Mouse (Mus musculus): ENCODE measurements around the gene Dclre1b. TPM values are rescaled to one million over a fixed set of nuclear protein-coding genes. Genes with fewer than 3 reads are reported as not detected.
"Not testable (repeated sequence)": the region's sequence is repeated elsewhere in the genome, so short reads cannot be mapped to it uniquely, and the experiment has no call there.

Gene Dclre1b
- polyA plus RNA-seq, 1 experiment from 2014 or later = 22.3 TPM

DNA sequence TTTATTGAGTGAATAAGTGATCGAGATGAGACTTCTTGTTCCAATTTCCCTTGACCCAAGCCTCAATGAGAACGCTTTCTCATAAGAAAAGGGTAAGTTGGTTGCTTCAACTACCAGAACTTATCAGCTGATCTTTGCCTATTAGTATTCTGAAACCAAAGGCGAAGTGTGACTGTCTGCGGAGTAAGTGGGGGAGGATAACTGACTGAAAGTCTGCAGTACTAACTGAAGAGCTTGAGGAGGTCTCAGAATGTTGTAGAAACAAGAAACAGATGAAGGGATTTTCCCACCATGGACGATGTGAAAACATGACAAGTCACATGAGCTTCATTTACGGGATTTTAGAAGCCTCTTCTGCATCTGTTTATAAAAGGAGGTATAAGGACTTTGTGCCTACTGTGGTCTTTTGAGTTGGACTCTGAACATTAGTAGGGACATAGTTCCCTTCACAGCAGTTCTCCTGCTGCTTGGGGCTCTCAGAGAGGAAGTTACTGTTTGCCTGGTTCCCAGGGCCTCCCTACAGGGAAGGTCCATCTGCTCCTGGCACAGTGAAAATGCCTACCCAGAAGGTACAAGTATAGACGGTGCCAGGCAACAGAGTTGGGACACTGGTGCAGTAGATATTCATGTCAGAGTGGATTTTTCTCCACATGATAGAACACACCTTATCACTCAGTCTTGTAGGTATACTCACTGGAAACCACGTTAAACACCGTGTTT is 41.6 kb upstream of the Dclre1b start:
- H3K9ac ChIP-seq (ENCODE audit: low read depth, low read length) = no peak overlapping the region
- no peak for ATAC-seq (ENCODE audit: low read depth)
- no peaks in the 10 kb centered on the region for H3K9me3 ChIP-seq (ENCODE audit: control insufficient read depth, low read length)
- no peak for DNase-seq (ENCODE audit: low spot score)
- no peaks in the 10 kb centered on the region for H3K27me3 ChIP-seq (replicated peaks; ENCODE audit: control insufficient read depth, insufficient read depth, low read length)
- H3K4me3 ChIP-seq (ENCODE audit: low read depth, low read length) = no peak overlapping the region
- no peak overlapping the region for H3K27ac ChIP-seq (replicated peaks; ENCODE audit: low read depth, low read length)
- no peaks in the 10 kb centered on the region for H3K4me1 ChIP-seq (ENCODE audit: control insufficient read depth, insufficient read depth, low read length)
- H3K36me3 ChIP-seq (ENCODE audit: control insufficient read depth, insufficient read depth, low read length) = no peaks in the 10 kb centered on the region
- H3K4me2 ChIP-seq (ENCODE audit: low read depth, low read length) = no peak overlapping the region
- 70% methylated on average over 9 of the region's 9 CpGs for WGBS

DNA sequence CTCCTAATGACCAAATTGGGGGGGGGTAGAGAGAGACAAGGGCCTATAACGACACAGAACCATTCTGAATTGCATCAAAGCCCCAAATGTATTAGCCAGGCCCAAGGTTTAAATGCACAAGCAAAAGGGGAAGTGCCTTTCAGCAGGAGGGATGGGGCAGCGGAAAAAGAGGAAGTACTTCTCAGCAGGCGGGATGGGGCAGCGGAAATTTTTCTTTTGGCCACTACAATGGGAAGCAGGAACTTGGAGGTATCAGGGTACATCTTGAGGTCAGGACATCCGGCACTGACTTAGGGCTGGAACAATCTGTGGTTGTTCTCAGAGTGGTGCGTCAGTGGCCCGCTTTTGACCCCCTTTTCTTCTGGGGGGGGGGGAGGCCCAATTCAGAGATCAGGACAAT is 31.7 kb upstream of the Dclre1b start:
- H3K9ac ChIP-seq (ENCODE audit: low read depth, low read length); H3K36me3 ChIP-seq (ENCODE audit: control insufficient read depth, insufficient read depth, low read length); H3K27me3 ChIP-seq (replicated peaks; ENCODE audit: control insufficient read depth, insufficient read depth, low read length); H3K4me2 ChIP-seq (ENCODE audit: low read depth, low read length); H3K4me1 ChIP-seq (ENCODE audit: control insufficient read depth, insufficient read depth, low read length); H3K9me3 ChIP-seq (ENCODE audit: control insufficient read depth, low read length); H3K4me3 ChIP-seq (ENCODE audit: low read depth, low read length); H3K27ac ChIP-seq (replicated peaks; ENCODE audit: low read depth, low read length); ATAC-seq (ENCODE audit: low read depth); DNase-seq (ENCODE audit: low spot score): not testable (repeated sequence)
- WGBS = 93% methylated on average over 7 of the region's 7 CpGs

DNA sequence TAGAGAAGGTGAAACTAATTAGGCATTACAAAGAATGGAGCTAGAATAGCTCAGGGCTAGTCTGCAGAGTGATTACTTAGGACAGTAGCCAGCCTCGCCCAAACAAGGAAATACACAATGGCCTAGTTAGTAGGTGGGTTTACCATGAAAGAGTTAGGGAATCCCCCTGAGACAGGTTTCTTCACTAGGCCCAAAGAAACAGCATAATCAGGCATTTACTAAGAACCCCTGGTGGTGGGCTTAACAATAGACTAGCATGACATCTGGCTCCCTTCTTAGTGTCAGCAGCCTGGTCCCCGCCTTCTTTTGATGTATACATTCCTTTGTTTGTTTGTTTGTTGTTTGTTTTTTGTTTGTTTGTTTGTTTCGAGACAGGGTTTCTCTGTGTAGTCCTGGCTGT is 31.0 kb upstream of the Dclre1b start:
- WGBS = 89% methylated on average over 3 of the region's 3 CpGs
- H3K9me3 ChIP-seq (ENCODE audit: control insufficient read depth, low read length); H3K4me2 ChIP-seq (ENCODE audit: low read depth, low read length); DNase-seq (ENCODE audit: low spot score); ATAC-seq (ENCODE audit: low read depth); H3K27me3 ChIP-seq (replicated peaks; ENCODE audit: control insufficient read depth, insufficient read depth, low read length); H3K36me3 ChIP-seq (ENCODE audit: control insufficient read depth, insufficient read depth, low read length); H3K27ac ChIP-seq (replicated peaks; ENCODE audit: low read depth, low read length); H3K4me1 ChIP-seq (ENCODE audit: control insufficient read depth, insufficient read depth, low read length); H3K4me3 ChIP-seq (ENCODE audit: low read depth, low read length); H3K9ac ChIP-seq (ENCODE audit: low read depth, low read length): not testable (repeated sequence)

DNA sequence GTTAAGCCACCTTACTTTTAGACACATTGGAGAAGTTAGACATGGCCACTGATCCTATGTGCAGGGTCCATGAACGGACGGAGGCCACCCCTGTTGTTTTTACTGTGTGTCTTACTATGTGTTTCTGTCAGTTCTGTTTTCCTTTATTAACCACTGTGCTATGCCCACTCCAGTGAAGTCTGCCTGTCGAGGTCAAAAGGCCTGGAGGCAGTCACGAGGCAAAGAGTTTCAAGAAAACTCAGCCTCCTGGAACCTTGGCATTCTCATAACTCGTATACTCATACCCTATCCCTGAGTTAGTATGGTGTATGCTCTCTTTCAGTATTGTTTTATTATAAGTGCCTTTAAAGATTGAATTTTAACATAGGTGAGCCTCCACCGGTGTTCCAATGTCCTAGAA is 30.5 kb upstream of the Dclre1b start:
- ATAC-seq (ENCODE audit: low read depth) = no peak
- Histone ChIP-seq H3K9me3 (ENCODE audit: control insufficient read depth, low read length) (no peaks in the 10 kb centered on the region), H3K36me3 (ENCODE audit: control insufficient read depth, insufficient read depth, low read length) (no peaks in the 10 kb centered on the region), H3K27ac (replicated peaks; ENCODE audit: low read depth, low read length) (no peak overlapping the region), H3K4me1 (ENCODE audit: control insufficient read depth, insufficient read depth, low read length) (no peaks in the 10 kb centered on the region), H3K9ac (ENCODE audit: low read depth, low read length) (no peak overlapping the region), H3K4me2 (ENCODE audit: low read depth, low read length) (no peak overlapping the region), H3K27me3 (replicated peaks; ENCODE audit: control insufficient read depth, insufficient read depth, low read length) (no peaks in the 10 kb centered on the region), H3K4me3 (ENCODE audit: low read depth, low read length) (no peak overlapping the region)
- 85% methylated on average over 6 of the region's 6 CpGs for WGBS
- no peak for DNase-seq (ENCODE audit: low spot score)

DNA sequence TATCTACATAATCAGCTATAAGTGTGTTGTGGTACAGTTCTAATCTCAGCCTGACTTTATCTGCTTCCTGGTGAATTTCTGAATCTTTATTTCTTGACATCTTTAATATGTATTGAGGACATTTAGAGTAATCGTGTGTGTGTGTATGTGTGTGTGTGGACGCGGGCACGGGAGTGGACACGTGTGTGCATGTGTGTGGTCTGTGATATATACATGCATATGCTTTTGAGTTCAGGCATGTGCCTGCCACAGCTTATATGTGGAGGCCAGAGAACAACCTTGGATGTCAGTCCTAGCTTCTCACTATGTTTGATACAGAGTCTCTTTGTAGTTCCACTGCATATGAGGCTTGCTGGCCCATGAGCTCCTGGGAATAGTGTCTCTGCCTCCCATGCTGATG is 27.2 kb upstream of the Dclre1b start:
- Histone ChIP-seq H3K27me3 (replicated peaks; ENCODE audit: control insufficient read depth, insufficient read depth, low read length) (no peaks in the 10 kb centered on the region), H3K36me3 (ENCODE audit: control insufficient read depth, insufficient read depth, low read length) (no peaks in the 10 kb centered on the region), H3K27ac (replicated peaks; ENCODE audit: low read depth, low read length) (no peak overlapping the region), H3K9ac (ENCODE audit: low read depth, low read length) (no peak overlapping the region), H3K4me1 (ENCODE audit: control insufficient read depth, insufficient read depth, low read length) (no peaks in the 10 kb centered on the region), H3K4me2 (ENCODE audit: low read depth, low read length) (no peak overlapping the region), H3K9me3 (ENCODE audit: control insufficient read depth, low read length) (no peaks in the 10 kb centered on the region), H3K4me3 (ENCODE audit: low read depth, low read length) (no peak overlapping the region)
- ATAC-seq (ENCODE audit: low read depth) = no peak
- 91% methylated on average over 5 of the region's 5 CpGs for WGBS
- DNase-seq (ENCODE audit: low spot score) = no peak

DNA sequence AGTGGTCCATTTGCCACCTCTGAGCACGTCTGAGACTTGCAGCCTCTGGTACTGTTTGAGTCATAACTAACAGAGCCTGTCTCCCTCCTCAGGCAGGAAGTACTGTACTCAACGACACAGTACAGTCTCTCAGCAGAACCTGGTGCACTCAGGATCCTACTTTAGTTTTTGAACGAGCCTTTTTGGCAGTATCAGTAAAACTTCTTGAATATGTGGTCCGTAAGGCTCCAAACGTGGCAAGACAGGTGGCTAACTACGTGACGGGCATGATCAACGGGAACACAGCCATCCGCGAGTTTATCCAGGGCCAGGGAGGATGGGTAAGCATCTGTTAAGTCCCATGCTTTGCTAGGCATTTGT is 26.7 kb upstream of the Dclre1b start:
- Histone ChIP-seq H3K36me3 (ENCODE audit: control insufficient read depth, insufficient read depth, low read length) (no peaks in the 10 kb centered on the region), H3K4me1 (ENCODE audit: control insufficient read depth, insufficient read depth, low read length) (no peaks in the 10 kb centered on the region), H3K4me3 (ENCODE audit: low read depth, low read length) (no peak overlapping the region), H3K9ac (ENCODE audit: low read depth, low read length) (no peak overlapping the region), H3K9me3 (ENCODE audit: control insufficient read depth, low read length) (no peaks in the 10 kb centered on the region), H3K27me3 (replicated peaks; ENCODE audit: control insufficient read depth, insufficient read depth, low read length) (no peaks in the 10 kb centered on the region), H3K4me2 (ENCODE audit: low read depth, low read length) (no peak overlapping the region), H3K27ac (replicated peaks; ENCODE audit: low read depth, low read length) (no peak overlapping the region)
- DNase-seq (ENCODE audit: low spot score) = no peak
- ATAC-seq (ENCODE audit: low read depth) = no peak
- WGBS = 78% methylated on average over 10 of the region's 10 CpGs

DNA sequence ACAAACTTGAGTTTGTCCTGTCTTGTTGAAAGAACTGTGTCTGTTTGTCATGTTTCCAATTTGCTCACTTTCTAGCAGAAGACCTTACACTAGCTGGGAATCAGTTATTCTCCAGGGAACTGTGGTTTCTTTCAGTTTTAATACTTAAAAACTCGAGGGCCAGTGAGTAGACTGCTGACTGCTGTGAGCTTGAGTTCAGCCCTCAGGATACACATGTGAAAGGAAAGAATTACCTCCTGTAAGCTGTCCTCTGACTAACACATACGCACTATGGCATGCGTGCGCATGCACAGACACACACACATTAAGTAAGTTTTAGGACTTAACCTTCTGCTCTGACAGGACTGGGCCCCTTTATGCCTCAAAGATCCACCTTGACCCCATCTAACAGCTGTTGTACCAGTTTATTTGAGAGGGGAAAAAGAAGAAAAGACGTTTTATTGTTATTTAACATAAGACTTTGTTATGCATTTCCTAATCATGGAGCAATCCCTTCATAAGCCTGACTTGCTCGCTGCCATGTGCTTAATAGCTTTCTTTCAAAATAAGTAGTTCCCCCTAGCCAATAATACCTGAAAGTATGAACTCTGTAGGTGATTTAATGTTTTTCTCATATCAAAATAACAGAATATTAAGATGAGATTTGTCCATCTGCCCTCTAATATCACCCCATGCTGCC is 26.2 kb upstream of the Dclre1b start:
- Histone ChIP-seq H3K27me3 (replicated peaks; ENCODE audit: control insufficient read depth, insufficient read depth, low read length) (no peaks in the 10 kb centered on the region), H3K4me1 (ENCODE audit: control insufficient read depth, insufficient read depth, low read length) (no peaks in the 10 kb centered on the region), H3K4me2 (ENCODE audit: low read depth, low read length) (no peak overlapping the region), H3K4me3 (ENCODE audit: low read depth, low read length) (no peak overlapping the region), H3K9ac (ENCODE audit: low read depth, low read length) (no peak overlapping the region), H3K27ac (replicated peaks; ENCODE audit: low read depth, low read length) (no peak overlapping the region), H3K9me3 (ENCODE audit: control insufficient read depth, low read length) (no peaks in the 10 kb centered on the region), H3K36me3 (ENCODE audit: control insufficient read depth, insufficient read depth, low read length) (no peaks in the 10 kb centered on the region)
- ATAC-seq (ENCODE audit: low read depth) (no peak), DNase-seq (ENCODE audit: low spot score) (no peak)
- WGBS = 54% methylated on average over 6 of the region's 6 CpGs

DNA sequence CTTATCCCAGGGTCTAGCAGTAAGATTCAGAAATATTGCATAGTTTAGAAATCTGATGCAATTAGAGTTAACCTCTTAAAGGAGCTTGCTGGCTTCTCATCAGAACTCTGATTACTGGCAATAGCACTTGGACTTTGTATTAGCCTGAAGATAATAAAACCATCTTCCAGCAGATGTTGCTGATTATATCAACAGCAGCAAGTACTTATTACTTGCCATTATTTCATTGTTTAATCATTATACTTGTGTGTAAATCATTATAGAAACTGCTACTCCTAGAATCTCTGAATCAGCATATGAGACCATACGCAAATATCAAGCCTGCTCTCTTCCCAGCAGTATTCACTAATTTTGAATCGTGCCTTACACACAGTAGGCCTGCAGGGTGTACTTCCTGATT is 24.8 kb upstream of the Dclre1b start:
- DNase-seq (ENCODE audit: low spot score) = no peak
- H3K9me3 ChIP-seq (ENCODE audit: control insufficient read depth, low read length) = no peaks in the 10 kb centered on the region
- H3K4me2 ChIP-seq (ENCODE audit: low read depth, low read length) = no peak overlapping the region
- 84% methylated on average over 2 of the region's 2 CpGs for WGBS
- no peak for ATAC-seq (ENCODE audit: low read depth)
- H3K4me1 ChIP-seq (ENCODE audit: control insufficient read depth, insufficient read depth, low read length) = no peaks in the 10 kb centered on the region
- no peak overlapping the region for H3K27ac ChIP-seq (replicated peaks; ENCODE audit: low read depth, low read length)
- H3K4me3 ChIP-seq (ENCODE audit: low read depth, low read length) = no peak overlapping the region
- H3K27me3 ChIP-seq (replicated peaks; ENCODE audit: control insufficient read depth, insufficient read depth, low read length) = no peaks in the 10 kb centered on the region
- H3K36me3 ChIP-seq (ENCODE audit: control insufficient read depth, insufficient read depth, low read length) = no peaks in the 10 kb centered on the region
- H3K9ac ChIP-seq (ENCODE audit: low read depth, low read length) = no peak overlapping the region

DNA sequence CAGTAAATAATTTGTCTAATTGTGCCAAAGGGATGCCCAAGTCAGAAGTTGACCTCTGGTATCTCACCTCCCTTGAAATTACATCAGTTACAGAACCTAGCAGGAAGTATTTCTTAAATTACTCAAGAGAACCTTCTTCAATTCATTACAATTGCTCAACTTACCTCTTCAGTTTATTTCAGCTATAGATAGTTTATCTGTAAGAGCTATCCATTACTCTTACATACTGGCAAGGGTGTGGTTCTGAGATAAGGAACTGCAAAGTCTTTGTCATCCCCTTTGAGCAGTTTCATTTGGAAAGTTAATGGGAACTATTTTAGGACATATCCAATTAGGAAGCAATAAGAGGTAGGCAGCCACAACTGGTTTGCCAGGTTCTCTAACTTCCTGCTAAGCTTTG is 23.2 kb upstream of the Dclre1b start, which contains the start of gene Bcl2l15:
Gene Bcl2l15 (plus strand): TSS at position 176 of the 400 bp plus-strand sequence.
- Histone ChIP-seq H3K36me3 (ENCODE audit: control insufficient read depth, insufficient read depth, low read length) (no peaks in the 10 kb centered on the region), H3K4me2 (ENCODE audit: low read depth, low read length) (no peak within 1 kb of the TSS), H3K9ac (ENCODE audit: low read depth, low read length) (no peak within 1 kb of the TSS), H3K9me3 (ENCODE audit: control insufficient read depth, low read length) (no peaks in the 10 kb centered on the region), H3K4me1 (ENCODE audit: control insufficient read depth, insufficient read depth, low read length) (no peaks in the 10 kb centered on the region), H3K27me3 (replicated peaks; ENCODE audit: control insufficient read depth, insufficient read depth, low read length) (no peaks in the 10 kb centered on the region), H3K4me3 (ENCODE audit: low read depth, low read length) (no peak within 1 kb of the TSS), H3K27ac (replicated peaks; ENCODE audit: low read depth, low read length) (no peak within 1 kb of the TSS)
- no peak for ATAC-seq (ENCODE audit: low read depth)
- no peak for DNase-seq (ENCODE audit: low spot score)
